Mouse (Mus musculus) lung, embryonic 15.5 days (tissue): ENCODE measurements at regions not wholly inside any gene's neighbourhood (a gene's known extent, or its start where the extent isn't known, plus 50 kb on each side); places are given as distances from the start of the nearest gene placed in this dataset.

Source experiments
- ATAC-seq: fragments of 200-750 bp; cut with Nextera tagmentation; 2 replicates; pipeline ENCODE4 v1.8.0; 2017; ENCODE audit warnings: moderate number of reproducible peaks, borderline replicate concordance; ENCODE audit not compliant: low FRiP score, low TSS enrichment; ENCODE audit errors: extremely low read depth
- H3K27ac ChIP-seq: fragments of 300-500 bp; sonication (generic); 2 replicates; pipeline ENCODE4 v1.5.1; 2015; ENCODE audit warnings: moderate library complexity, mild to moderate bottlenecking, inconsistent platforms
- H3K27me3 ChIP-seq: fragments of 300-500 bp; sonication (generic); 2 replicates; pipeline ENCODE4 v1.6.1; 2015; ENCODE audit warnings: inconsistent platforms
- H3K36me3 ChIP-seq: fragments of 300-500 bp; sonication (generic); 2 replicates; pipeline ENCODE4 v1.6.1; 2015; ENCODE audit warnings: inconsistent platforms
- H3K4me1 ChIP-seq: fragments of 300-500 bp; sonication (generic); 2 replicates; pipeline ENCODE4 v1.6.1; 2015; ENCODE audit warnings: inconsistent platforms
- H3K4me2 ChIP-seq: fragments of 300-500 bp; sonication (generic); 2 replicates; pipeline ENCODE4 v1.6.1; 2015; ENCODE audit warnings: inconsistent platforms, mild to moderate bottlenecking, moderate library complexity
- H3K4me3 ChIP-seq: fragments of 300-500 bp; sonication (generic); 2 replicates; pipeline ENCODE4 v1.5.1; 2015; ENCODE audit warnings: mild to moderate bottlenecking, inconsistent platforms
- H3K9ac ChIP-seq: fragments of 300-500 bp; sonication (generic); 2 replicates; pipeline ENCODE4 v1.6.1; 2015; ENCODE audit warnings: inconsistent platforms
- H3K9me3 ChIP-seq: fragments of 300-500 bp; sonication (generic); 2 replicates; pipeline ENCODE4 v1.6.1; 2016; ENCODE audit warnings: inconsistent platforms
- WGBS: fragments of 180-500 bp; shearing (Covaris S2); methylation state at CpG from one replicate; pipeline ENCODE4 v1.1.7; 2015; 5-methylcytosine and 5-hydroxymethylcytosine counted together

DNA sequence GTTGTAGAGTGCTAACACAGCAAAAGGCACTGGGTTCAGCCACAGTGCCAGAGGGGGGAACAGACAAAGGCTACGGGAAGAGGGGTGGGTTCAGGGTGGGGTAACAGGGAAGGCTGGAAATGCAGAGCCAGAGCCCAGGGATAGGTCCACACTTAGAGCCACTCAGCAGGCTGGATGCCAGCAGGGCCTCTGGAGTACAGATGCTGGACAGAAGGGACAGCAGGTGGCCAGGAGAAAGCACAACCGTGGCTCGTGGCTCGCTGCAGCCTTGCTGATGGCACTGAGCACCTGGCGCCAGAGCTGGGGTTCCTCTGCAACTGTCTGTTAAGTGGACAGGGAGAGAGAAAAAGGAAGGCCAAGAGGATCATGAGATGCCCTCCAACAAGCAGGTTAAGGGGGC lies 174.2 kb downstream of the Mroh4 start:
- H3K4me1 ChIP-seq, result no peaks in the 10 kb centered on the region
- no peaks in the 10 kb centered on the region for H3K27me3 ChIP-seq
- no peak overlapping the region for H3K9ac ChIP-seq
- H3K27ac ChIP-seq, result no peak overlapping the region
- WGBS, result 88% methylated on average over 5 of the region's 5 CpGs
- no peak overlapping the region for H3K4me2 ChIP-seq
- H3K9me3 ChIP-seq, result no peaks in the 10 kb centered on the region
- no peak for ATAC-seq
- H3K4me3 ChIP-seq, result no peak overlapping the region
- no peaks in the 10 kb centered on the region for H3K36me3 ChIP-seq

DNA sequence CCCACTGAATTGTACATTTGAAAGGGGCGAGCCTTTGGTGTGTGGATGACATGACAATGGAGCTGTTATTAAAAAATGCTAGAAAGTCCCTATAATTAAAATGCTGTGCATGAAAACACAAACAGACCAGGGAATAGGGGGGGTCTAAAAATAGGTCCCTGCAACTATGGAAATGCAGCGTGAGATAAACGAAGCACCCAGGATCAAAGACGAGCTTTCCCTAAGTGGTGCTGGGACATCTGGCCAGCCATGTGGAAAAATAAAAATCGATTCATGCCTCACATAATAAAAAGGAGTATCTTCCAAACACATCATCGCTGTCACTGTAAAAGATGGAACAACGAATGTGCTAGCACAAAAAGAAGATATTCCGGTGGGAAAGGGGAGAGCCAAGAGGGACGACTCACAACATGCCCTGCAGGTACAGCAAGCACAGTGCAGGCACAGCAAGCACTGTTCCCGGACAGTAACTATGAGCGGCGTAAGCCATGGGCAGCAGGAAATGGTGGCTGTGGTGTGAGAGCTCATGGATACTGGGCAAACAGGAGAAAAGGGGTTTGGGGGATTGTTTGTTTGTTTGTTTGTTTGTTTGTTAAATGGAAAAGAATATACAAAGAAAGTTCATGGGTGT lies 176.7 kb downstream of the Mroh4 start:
- H3K27ac ChIP-seq, result no peak overlapping the region
- H3K4me3 ChIP-seq, result no peak overlapping the region
- peaks cover 6% of the 10 kb centered on the region; the same call in 1 of the 2 replicates for H3K4me1 ChIP-seq
- no peaks in the 10 kb centered on the region for H3K36me3 ChIP-seq
- H3K4me2 ChIP-seq, result no peak overlapping the region
- ATAC-seq, result no peak
- no peaks in the 10 kb centered on the region for H3K27me3 ChIP-seq
- no peaks in the 10 kb centered on the region for H3K9me3 ChIP-seq
- no peak overlapping the region for H3K9ac ChIP-seq
- WGBS, result 66% methylated on average over 12 of the region's 12 CpGs

DNA sequence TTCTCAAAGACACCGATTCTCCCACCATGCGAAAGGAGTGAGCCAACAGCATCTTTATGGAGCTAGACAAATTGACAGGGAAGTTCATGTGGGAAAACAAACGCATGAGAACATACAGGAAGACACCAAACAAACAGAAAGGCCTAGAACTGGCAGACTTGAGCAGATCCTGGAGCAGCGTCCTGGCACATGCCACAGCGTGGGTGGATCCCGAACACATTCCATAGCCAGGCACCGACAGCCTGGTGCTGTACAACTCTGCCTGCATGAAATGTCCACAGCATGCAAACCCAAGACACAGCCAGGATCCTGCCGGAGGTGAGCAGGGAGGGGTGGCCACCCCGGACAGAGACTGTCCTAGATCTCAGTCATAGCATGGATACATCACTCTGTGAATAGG lies 177.2 kb downstream of the Mroh4 start:
- H3K4me2 ChIP-seq, result no peak overlapping the region
- 72% methylated on average over 9 of the region's 9 CpGs for WGBS
- no peak overlapping the region for H3K9ac ChIP-seq
- H3K27me3 ChIP-seq, result no peaks in the 10 kb centered on the region
- H3K4me1 ChIP-seq, result peaks cover 6% of the 10 kb centered on the region; the same call in 1 of the 2 replicates
- ATAC-seq, result no peak
- no peak overlapping the region for H3K27ac ChIP-seq
- H3K36me3 ChIP-seq, result no peaks in the 10 kb centered on the region
- H3K4me3 ChIP-seq, result no peak overlapping the region
- no peaks in the 10 kb centered on the region for H3K9me3 ChIP-seq

DNA sequence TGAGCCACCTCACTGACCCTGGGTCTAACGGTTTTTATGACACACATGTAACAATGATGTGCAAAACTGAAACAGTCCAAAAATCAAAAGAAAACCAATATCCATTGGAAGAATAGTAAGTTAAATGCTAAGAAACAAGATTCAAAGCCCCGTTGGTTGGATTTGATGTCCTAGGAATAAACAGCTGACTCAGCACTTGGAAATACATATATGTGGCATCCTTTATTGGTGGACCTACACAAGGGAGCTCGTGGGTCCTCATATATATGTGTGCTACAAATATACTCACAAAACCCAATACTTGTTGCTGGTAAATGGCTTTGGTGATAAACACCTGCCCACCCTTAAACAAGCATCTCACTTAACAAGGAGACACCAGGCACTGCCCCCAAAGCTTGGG lies 178.2 kb downstream of the Mroh4 start:
- no peaks in the 10 kb centered on the region for H3K9me3 ChIP-seq
- H3K36me3 ChIP-seq, result no peaks in the 10 kb centered on the region
- no peak overlapping the region for H3K9ac ChIP-seq
- H3K4me2 ChIP-seq, result no peak overlapping the region
- H3K27me3 ChIP-seq, result no peaks in the 10 kb centered on the region
- H3K4me1 ChIP-seq, result peaks cover 6% of the 10 kb centered on the region; the same call in 1 of the 2 replicates
- H3K27ac ChIP-seq, result no peak overlapping the region
- WGBS, result 76% methylated on average over 3 of the region's 3 CpGs
- no peak overlapping the region for H3K4me3 ChIP-seq
- no peak for ATAC-seq

DNA sequence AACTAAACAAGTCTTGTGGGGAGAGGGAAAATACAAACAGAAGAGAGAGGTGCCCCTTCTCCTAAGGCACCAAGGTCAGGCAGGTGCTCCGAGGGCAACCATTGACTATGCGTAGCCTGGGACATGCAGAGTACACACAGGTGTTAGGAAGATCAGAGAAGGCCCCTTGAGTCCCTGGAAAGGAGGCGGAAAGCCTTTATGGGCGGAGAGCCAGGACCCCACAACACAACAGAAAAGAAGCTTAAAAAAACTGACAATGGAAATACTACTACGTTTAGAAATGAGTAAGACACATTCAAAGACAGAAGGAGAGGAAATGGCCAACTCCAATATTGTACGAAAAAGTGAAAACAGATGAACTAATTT lies 179.5 kb downstream of the Mroh4 start:
- H3K4me3 ChIP-seq, result no peak overlapping the region
- H3K27me3 ChIP-seq, result no peaks in the 10 kb centered on the region
- 68% methylated on average over 6 of the region's 6 CpGs for WGBS
- no peak for ATAC-seq
- peaks cover 6% of the 10 kb centered on the region; the same call in 1 of the 2 replicates for H3K4me1 ChIP-seq
- no peaks in the 10 kb centered on the region for H3K9me3 ChIP-seq
- H3K27ac ChIP-seq, result no peak overlapping the region
- H3K9ac ChIP-seq, result no peak overlapping the region
- no peaks in the 10 kb centered on the region for H3K36me3 ChIP-seq
- H3K4me2 ChIP-seq, result no peak overlapping the region

DNA sequence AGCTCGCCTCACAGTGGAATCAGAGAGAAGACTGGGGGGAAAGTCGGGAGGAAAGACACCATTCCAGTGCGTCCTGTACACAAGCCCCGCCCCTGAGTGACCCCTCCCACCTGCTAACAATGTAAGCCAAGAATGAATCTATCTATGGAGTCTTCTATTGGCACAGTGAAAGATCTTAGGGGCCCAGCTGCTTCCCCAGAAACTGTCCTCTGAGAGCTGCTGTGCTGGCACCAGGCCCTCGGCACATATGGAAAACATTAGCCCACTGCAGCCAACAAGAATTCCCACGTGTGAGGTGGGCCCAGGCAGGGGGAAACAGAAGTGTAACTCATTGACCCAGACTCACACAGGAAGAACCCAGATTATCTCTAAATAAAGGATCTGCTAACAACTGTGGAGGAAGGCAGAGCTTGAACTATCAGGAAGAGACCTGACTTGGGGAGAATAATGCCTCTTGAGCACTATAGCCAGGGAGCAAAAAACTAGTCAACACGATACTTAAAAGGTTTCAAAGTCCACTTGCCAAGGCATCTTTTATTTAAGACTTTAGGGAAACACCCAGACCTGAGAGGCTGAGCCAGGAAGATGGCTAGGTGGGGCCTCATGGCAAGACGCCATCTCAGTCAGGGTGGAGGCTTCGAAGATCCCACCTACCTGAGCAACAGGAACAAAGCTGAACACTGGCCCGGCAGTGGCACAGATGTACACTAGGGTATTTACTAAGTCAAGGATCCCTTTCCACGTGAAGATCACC lies 180.1 kb downstream of the Mroh4 start:
- Histone ChIP-seq H3K9me3 (no peaks in the 10 kb centered on the region), H3K4me1 (peaks cover 6% of the 10 kb centered on the region; the same call in 1 of the 2 replicates), H3K27ac (no peak overlapping the region), H3K9ac (no peak overlapping the region), H3K27me3 (no peaks in the 10 kb centered on the region), H3K4me2 (no peak overlapping the region), H3K4me3 (no peak overlapping the region), H3K36me3 (no peaks in the 10 kb centered on the region)
- 42% methylated on average over 11 of the region's 11 CpGs for WGBS
- 0 out of 2 replicates have a peak, but pooled peaks have one; percentile 24 for ATAC-seq

DNA sequence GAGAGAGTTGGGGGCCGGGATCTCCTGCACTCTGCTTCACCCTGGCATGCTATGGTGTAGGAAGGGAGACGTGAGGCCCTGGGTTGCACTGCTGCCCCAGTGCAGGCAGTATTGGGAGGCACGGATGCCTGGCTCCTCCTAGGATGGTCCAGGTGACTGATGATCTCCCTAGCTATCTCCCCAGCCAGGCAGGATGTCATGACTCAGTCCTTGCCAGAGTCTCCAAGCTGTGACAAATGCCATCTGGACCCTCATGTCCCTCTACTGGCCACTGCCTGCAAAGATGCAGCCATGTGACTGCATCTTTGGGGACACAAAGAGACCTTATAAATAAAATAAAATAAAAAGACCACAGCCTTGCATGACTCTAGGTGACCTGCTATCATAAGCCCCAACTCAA lies 181.6 kb downstream of the Mroh4 start:
- H3K9ac ChIP-seq, result no peak overlapping the region
- H3K4me3 ChIP-seq, result no peak overlapping the region
- no peaks in the 10 kb centered on the region; the same call in 1 of the 2 replicates for H3K27me3 ChIP-seq
- peaks cover 6% of the 10 kb centered on the region; the same call in 1 of the 2 replicates for H3K4me1 ChIP-seq
- no peaks in the 10 kb centered on the region for H3K9me3 ChIP-seq
- no peaks in the 10 kb centered on the region for H3K36me3 ChIP-seq
- ATAC-seq, result no peak
- H3K4me2 ChIP-seq, result no peak overlapping the region
- WGBS, result 45% methylated on average over 3 of the region's 3 CpGs
- H3K27ac ChIP-seq, result no peak overlapping the region

DNA sequence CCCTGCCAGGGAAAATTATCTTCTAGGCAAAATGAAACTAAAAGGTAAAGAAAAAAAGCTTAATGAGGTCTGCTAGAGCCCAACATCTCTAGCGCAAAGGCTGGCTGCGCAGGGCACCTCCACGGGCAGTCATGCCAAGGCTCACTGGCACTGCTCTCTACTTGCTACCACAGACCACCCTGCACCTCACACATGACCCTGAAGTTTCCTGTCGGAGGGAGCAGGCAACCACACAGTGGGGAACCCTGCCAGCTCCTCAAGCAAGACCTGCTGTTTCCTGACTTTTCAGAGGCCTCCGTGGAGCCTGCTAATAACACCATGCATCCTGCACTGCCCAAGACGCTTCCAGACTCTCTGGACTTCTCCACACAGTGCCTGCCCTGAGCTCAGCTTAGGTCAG lies 182.3 kb downstream of the Mroh4 start:
- Histone ChIP-seq H3K27me3 (no peaks in the 10 kb centered on the region; the same call in 1 of the 2 replicates), H3K9ac (no peak overlapping the region), H3K36me3 (no peaks in the 10 kb centered on the region), H3K4me2 (no peak overlapping the region), H3K9me3 (no peaks in the 10 kb centered on the region), H3K27ac (no peak overlapping the region), H3K4me3 (no peak overlapping the region), H3K4me1 (peaks cover 6% of the 10 kb centered on the region; the same call in 1 of the 2 replicates)
- no peak for ATAC-seq
- 78% methylated on average over 6 of the region's 6 CpGs for WGBS

DNA sequence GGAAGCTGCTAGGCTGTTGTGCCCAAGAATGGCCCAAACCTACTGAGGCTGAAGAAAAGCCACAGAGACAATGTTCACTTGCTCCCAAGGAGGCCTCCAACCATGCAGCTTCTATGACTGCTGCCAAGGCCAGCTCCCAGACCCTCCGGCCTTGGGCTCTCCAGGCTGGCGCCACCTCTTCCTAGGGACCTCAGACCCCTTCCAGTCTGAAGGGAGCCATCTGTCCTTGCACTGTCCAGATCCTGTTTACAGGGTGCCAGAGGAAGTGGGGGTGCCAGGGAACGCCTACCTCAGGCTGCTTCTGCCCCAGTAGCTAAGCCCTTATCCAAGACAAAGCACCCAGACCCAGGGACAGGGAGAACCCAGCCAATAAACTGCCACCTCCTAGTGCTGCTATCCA lies 183.7 kb downstream of the Mroh4 start:
- WGBS, result 91% methylated on average over 3 of the region's 3 CpGs
- no peak overlapping the region for H3K4me3 ChIP-seq
- no peak overlapping the region for H3K27ac ChIP-seq
- no peaks in the 10 kb centered on the region for H3K9me3 ChIP-seq
- no peak overlapping the region for H3K9ac ChIP-seq
- peaks cover 6% of the 10 kb centered on the region; the same call in 1 of the 2 replicates for H3K4me1 ChIP-seq
- no peaks in the 10 kb centered on the region; the same call in 1 of the 2 replicates for H3K27me3 ChIP-seq
- H3K36me3 ChIP-seq, result no peaks in the 10 kb centered on the region
- no peak for ATAC-seq
- H3K4me2 ChIP-seq, result no peak overlapping the region

DNA sequence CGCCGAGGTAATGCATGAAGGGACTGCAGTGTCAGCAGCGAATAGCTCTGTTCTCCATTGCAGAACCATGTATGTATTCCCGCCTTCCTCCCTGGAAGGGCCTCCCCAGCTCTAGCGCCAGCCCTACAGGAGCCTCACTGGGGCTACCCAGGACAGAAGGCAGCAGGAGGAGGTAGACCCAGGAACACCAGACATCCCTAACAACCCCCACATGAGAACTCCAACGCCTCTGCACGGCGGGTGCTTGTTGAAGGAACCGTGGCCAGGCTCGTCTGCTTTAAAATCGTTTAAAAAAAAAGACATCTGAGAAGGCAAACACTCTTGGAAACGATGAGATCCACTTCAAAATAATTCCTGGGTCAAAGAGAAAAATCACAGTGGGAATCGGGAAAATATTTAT lies 194.3 kb downstream of the Mroh4 start:
- Histone ChIP-seq H3K9ac (no peak overlapping the region), H3K36me3 (no peaks in the 10 kb centered on the region), H3K4me1 (no peaks in the 10 kb centered on the region), H3K4me3 (no peak overlapping the region), H3K27ac (no peak overlapping the region), H3K27me3 (no peaks in the 10 kb centered on the region), H3K4me2 (no peak overlapping the region), H3K9me3 (no peaks in the 10 kb centered on the region)
- 48% methylated on average over 13 of the region's 13 CpGs for WGBS
- no peak for ATAC-seq

DNA sequence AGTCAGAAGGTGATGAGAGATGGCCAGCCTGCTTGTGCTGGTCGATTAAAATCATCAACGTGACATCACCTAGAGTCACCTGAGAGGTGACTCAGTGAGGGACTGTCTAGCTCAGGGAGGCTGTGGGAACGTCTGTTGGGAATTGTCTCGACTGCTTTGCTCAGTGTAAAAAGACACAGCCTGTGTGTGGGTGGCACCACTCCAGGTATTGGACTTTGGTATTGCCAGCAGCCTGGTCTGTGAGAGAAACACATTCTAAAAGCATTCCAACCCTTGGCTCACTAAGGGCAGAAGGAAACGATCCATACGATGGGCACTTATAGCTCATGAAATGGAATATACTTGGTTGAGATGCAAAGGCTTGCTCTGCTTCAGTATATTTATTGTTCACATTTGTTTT lies 209.2 kb downstream of the Mroh4 start:
- no peak overlapping the region for H3K9ac ChIP-seq
- WGBS, result 77% methylated on average over 6 of the region's 6 CpGs
- no peaks in the 10 kb centered on the region for H3K4me1 ChIP-seq

DNA sequence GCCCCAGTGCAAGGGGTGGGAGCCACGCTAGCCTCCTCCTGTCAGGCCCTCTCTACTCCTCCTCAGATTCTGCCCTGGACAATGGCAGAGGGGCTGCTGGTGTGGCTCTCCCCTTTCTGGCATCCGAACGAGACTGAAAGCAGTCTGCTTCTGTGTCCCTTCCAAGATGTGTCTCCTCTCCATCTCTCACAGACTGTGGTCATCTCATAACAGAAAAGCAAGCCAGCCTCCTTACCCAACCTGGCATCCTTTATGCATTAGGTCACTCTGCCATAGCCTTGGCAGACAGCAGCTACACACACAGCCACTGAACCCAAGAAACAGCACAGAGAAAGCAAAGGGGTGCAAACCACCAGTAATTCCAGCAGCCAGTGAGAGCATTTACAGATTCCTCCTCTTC lies 213.2 kb downstream of the Mroh4 start:
- Histone ChIP-seq H3K27me3 (no peaks in the 10 kb centered on the region), H3K9me3 (no peaks in the 10 kb centered on the region), H3K36me3 (no peaks in the 10 kb centered on the region), H3K4me1 (no peaks in the 10 kb centered on the region), H3K9ac (no peak overlapping the region), H3K4me3 (no peak overlapping the region), H3K4me2 (no peak overlapping the region), H3K27ac (no peak overlapping the region)
- WGBS, result 69% methylated on average over 3 of the region's 3 CpGs
- no peak for ATAC-seq

More for the DNA sequence above, 209.2 kb downstream of the Mroh4 start:
- no peak for ATAC-seq
- no peak overlapping the region for H3K27ac ChIP-seq
- H3K36me3 ChIP-seq, result no peaks in the 10 kb centered on the region
- H3K4me2 ChIP-seq, result no peak overlapping the region
- no peak overlapping the region for H3K4me3 ChIP-seq
- no peaks in the 10 kb centered on the region for H3K9me3 ChIP-seq
- H3K27me3 ChIP-seq, result no peaks in the 10 kb centered on the region
